Mouse (Mus musculus) heart, embryonic 10.5 days (tissue): ENCODE data around the gene Cacna1g. TPM values are rescaled to one million over a fixed set of nuclear protein-coding genes. Genes with fewer than 3 reads are reported as not detected.

Experiments used
- DNase-seq: peaks from one replicate; pipeline ENCODE4 v3.0.0-alpha.2; 2017; ENCODE audit warnings: low spot score
- H3K27ac ChIP-seq: fragments of 300-500 bp; sonication (generic); 2 replicates; pipeline ENCODE4 v1.5.1; 2016; ENCODE audit warnings: mild to moderate bottlenecking
- H3K27me3 ChIP-seq: fragments of 300-500 bp; sonication (generic); 2 replicates; pipeline ENCODE4 v1.6.1; 2016; ENCODE audit warnings: mild to moderate bottlenecking; ENCODE audit not compliant: poor library complexity, insufficient read depth, severe bottlenecking
- H3K36me3 ChIP-seq: fragments of 300-500 bp; sonication (generic); 2 replicates; pipeline ENCODE4 v1.6.1; 2016; ENCODE audit warnings: mild to moderate bottlenecking, moderate library complexity
- H3K4me1 ChIP-seq: fragments of 300-500 bp; sonication (generic); 2 replicates; pipeline ENCODE4 v1.6.1; 2016; ENCODE audit warnings: mild to moderate bottlenecking
- H3K4me3 ChIP-seq: fragments of 300-500 bp; sonication (generic); 2 replicates; pipeline ENCODE4 v1.5.1; 2016; ENCODE audit warnings: mild to moderate bottlenecking, moderate library complexity
- H3K9me3 ChIP-seq: fragments of 300-500 bp; sonication (generic); 2 replicates; pipeline ENCODE4 v1.6.1; 2016; ENCODE audit warnings: mild to moderate bottlenecking, moderate library complexity
- WGBS: fragments of 180-500 bp; shearing (Covaris S2); methylation state at CpG from one replicate; pipeline ENCODE4 v1.1.7; 2016; 5-methylcytosine and 5-hydroxymethylcytosine counted together
- polyA plus RNA-seq: library from polyadenylated mRNA; unstranded; fragments of >200 nt; fragmentation: Nextera tagmentation; extraction: Ambion mirVana; gene quantifications from 2 replicates; pipeline ENCODE4 v1.2.1, GENCODE M21; 2016

The Cacna1g gene
- polyA plus RNA-seq, 1 experiment from 2014 or later, result 2.4 TPM

DNA sequence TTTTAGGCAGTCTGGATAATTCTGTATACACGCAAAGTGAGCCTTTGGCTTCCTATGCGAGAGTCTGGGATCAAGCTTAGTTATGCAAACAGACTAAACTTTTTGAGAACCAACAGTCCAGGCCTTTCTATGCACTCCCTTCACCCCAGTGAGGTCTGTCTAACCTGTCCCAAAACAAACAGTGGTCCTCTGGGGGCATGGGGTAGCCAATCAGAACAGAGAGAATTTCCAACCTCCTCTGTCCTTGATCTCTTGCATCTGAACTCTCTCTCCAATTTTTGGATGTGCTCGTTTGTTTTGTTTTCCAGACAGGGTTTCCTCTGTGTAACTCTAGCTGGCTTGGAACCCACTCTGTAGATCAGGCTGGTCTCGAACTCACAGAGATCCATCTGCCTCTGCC, 85.0 kb downstream of the Cacna1g start:
- WGBS, result 72% methylated on average over 4 of the region's 4 CpGs
- no peak for DNase-seq
- H3K36me3 ChIP-seq, result no peaks in the 10 kb centered on the region
- no peak overlapping the region for H3K4me3 ChIP-seq
- H3K4me1 ChIP-seq, result peaks cover 26% of the 10 kb centered on the region
- H3K27me3 ChIP-seq, result peaks cover 47% of the 10 kb centered on the region
- no peaks in the 10 kb centered on the region for H3K9me3 ChIP-seq
- no peak overlapping the region for H3K27ac ChIP-seq

DNA sequence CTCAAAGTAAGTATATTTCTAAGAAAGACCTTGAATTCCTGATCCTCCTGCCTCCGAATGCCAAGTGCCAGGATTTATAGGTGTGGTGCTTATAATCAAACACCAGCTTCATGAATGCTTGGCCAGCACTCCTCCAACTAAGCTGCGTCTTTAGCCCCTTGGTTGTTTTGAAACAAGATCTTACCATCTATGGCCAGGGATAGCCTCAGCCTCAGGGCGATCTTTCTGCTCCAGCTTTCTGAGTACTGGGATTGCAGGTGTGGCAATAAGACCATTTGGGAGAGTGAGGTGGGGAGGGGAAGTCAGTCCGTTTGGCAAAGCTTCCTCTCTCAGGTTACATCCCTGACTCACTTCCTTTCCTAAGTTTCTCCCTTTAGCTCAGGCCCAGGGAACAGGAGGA, 86.2 kb downstream of the Cacna1g start:
- peaks cover 22% of the 10 kb centered on the region for H3K4me1 ChIP-seq
- 66% methylated on average over 4 of the region's 4 CpGs for WGBS
- H3K27ac ChIP-seq, result no peak overlapping the region
- H3K27me3 ChIP-seq, result peaks cover 42% of the 10 kb centered on the region
- H3K4me3 ChIP-seq, result no peak overlapping the region
- H3K9me3 ChIP-seq, result no peaks in the 10 kb centered on the region
- DNase-seq, result no peak
- no peaks in the 10 kb centered on the region for H3K36me3 ChIP-seq

DNA sequence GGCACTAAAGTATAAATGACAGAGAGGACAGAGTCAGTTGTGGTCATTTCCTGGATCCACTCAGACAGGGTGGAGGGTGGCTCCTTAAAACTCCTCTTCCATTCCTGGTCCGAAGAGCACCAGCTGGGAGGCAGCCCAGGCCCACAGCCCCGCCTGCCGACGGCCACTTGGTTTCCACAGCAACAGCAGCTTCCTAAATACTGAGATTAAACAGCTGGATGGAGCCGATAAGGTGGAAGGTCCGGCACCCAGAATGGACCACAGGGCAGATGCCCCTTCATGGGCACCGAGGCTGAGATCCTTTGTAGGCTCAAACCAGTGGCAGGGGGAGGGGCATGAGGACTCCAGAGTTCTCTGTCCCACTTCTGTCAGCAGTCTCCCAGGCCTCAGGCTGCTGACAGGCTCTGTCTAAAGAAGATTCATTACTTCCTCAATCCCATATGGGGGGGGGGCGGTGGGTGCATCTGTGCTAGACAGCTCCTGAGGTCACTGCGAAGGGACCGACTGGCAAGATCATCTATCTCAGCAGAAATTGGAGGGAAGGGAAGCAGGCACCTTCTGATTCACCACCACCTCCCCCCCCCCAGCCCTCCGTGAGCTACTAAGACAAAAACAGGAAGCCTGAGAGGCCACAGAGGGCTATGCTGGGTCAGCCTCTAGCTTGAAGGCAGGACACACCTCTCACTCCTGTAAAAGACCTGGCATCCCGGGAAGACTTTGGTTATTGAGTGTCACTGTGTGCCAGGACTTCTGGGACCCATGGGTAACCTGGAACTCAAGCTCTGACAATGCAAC, 87.8 kb downstream of the Cacna1g start:
- Histone ChIP-seq H3K27me3 (peaks cover 40% of the 10 kb centered on the region), H3K27ac (peak overlapping the region; percentile 57), H3K4me1 (peaks cover 16% of the 10 kb centered on the region), H3K9me3 (no peaks in the 10 kb centered on the region), H3K4me3 (peak overlapping the region; percentile 29; the same call in 1 of the 2 replicates), H3K36me3 (no peaks in the 10 kb centered on the region)
- WGBS, result 17% methylated on average over 12 of the region's 12 CpGs
- no peak for DNase-seq

DNA sequence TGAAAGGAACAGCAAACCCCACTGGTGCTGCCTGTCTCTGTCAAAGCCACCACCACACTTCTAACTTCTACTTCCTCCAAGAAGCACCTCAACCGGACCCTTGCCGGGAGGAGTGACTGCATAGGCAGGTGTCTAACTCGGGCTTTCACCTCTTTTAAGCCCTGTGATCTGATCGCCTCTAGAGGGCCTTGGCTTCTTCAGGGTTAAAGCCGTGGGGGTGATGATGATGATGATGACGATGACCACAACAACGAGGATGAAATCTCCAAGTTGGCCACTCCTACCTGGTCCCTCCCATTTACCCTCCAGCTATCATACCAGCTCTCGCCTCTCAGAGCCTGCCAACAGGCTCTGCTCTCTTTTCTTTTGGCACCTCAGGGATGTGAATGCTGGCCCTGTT, 94.3 kb downstream of the Cacna1g start:
- Histone ChIP-seq H3K9me3 (no peaks in the 10 kb centered on the region), H3K36me3 (no peaks in the 10 kb centered on the region), H3K27me3 (peaks cover 41% of the 10 kb centered on the region), H3K4me3 (no peak overlapping the region), H3K4me1 (no peaks in the 10 kb centered on the region), H3K27ac (no peak overlapping the region)
- DNase-seq, result no peak
- WGBS, result 68% methylated on average over 8 of the region's 8 CpGs

DNA sequence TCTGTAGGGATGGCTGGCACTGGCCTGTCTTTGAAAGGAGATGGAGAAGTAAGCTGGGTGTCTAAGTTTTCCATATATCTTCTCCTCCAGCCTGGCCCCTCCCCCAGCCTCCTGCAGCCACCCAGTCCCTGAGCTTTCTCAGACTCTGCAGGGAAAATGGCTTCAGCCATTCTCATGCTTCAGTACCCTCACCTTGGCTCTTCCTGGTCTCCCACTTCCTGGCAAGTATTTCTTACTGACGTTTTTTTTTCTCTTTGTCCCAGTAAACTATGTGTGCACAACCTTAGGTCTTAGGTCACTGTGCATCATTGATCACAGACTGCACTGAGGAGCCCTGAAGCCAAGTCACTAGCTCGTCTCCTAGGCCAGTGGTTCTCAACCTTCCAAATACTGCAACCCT, 94.9 kb downstream of the Cacna1g start:
- Histone ChIP-seq H3K4me3 (no peak overlapping the region), H3K27ac (no peak overlapping the region), H3K36me3 (no peaks in the 10 kb centered on the region), H3K4me1 (no peaks in the 10 kb centered on the region), H3K27me3 (peaks cover 42% of the 10 kb centered on the region), H3K9me3 (no peaks in the 10 kb centered on the region)
- 46% methylated on average over 2 of the region's 2 CpGs for WGBS
- DNase-seq, result no peak

DNA sequence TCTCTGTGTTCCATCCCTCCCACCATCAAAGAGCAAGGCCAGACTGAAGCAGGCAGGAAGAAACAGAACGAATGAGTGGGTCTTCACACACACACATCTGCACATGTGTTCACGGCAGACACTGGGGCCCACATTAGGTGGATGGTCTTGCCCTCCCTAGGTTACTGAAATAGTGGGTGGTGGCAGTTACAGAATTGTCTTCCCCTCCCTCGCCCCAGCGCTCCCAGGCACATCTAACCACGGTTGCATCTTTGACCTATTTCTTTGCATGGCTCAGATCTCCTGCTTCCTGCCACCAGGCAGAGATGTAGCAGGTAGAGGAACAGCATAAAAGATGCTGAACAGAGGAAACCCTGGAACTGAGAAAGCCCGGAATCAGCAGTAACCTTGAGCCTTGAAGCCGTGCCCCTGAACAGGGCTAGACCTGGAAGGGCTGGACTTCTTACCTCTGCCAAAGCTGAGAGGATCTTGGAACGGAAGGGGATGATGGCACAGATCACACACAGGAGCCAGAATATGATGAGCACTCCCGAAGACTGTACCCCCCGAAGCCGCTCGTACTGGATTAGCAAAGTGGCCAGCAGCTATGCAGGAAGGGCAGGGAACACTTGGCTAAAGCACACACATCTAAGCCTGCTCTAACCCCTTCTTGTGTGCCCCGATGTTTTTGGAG, 99.6 kb downstream of the Cacna1g start:
- H3K36me3 ChIP-seq, result no peaks in the 10 kb centered on the region
- no peak for DNase-seq
- no peaks in the 10 kb centered on the region for H3K9me3 ChIP-seq
- no peak overlapping the region for H3K27ac ChIP-seq
- H3K27me3 ChIP-seq, result peaks cover 46% of the 10 kb centered on the region
- H3K4me3 ChIP-seq, result no peak overlapping the region
- peaks cover 20% of the 10 kb centered on the region for H3K4me1 ChIP-seq
- 80% methylated on average over 13 of the region's 13 CpGs for WGBS

DNA sequence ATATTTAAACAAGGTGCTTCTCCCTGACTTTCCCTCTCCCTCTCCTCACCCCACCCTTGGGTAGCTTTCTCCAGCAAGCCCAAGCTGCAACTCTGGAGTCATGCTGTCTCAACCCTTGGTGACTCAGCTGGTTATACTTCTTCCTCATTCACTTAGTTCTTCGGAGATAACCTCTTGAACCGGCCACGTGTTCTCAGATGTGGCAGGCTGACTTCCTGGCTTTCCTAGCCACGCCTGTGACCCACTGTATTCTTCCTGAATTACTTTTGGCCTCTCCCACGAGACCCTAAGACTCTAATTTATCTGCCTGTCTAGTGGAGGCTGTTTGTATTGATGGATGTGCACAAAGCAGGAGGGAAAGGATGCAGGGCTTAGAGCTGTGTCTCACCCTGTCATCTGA, 103.2 kb downstream of the Cacna1g start:
- Histone ChIP-seq H3K4me3 (no peak overlapping the region), H3K36me3 (no peaks in the 10 kb centered on the region), H3K4me1 (peaks cover 20% of the 10 kb centered on the region), H3K27me3 (peaks cover 54% of the 10 kb centered on the region), H3K9me3 (no peaks in the 10 kb centered on the region), H3K27ac (no peak overlapping the region)
- 15% methylated on average over 5 of the region's 5 CpGs for WGBS
- DNase-seq, result no peak

DNA sequence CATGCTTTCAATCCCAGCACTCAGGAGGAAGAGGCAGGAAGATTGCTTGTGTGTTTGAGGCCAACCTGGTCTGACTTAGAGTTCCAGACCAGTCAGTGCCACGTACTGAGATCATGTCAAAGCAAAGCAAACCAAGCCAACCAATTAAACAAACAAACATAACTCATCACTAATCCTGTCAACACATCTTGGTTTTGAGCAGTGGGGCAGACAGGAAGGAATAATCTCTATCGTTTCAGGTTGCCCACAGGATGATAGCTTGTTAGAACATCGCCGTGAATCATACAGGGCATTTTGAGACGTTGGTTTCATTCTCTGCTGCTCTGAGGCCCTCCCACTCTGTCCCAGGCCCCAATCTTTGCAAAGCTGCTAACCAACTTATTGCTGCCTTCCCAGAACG, 104.0 kb downstream of the Cacna1g start:
- DNase-seq, result no peak
- H3K4me1 ChIP-seq, result peaks cover 20% of the 10 kb centered on the region
- no peak overlapping the region for H3K4me3 ChIP-seq
- no peaks in the 10 kb centered on the region for H3K36me3 ChIP-seq
- H3K27me3 ChIP-seq, result peaks cover 48% of the 10 kb centered on the region
- H3K9me3 ChIP-seq, result no peaks in the 10 kb centered on the region
- no peak overlapping the region for H3K27ac ChIP-seq
- WGBS, result 73% methylated on average over 6 of the region's 6 CpGs

DNA sequence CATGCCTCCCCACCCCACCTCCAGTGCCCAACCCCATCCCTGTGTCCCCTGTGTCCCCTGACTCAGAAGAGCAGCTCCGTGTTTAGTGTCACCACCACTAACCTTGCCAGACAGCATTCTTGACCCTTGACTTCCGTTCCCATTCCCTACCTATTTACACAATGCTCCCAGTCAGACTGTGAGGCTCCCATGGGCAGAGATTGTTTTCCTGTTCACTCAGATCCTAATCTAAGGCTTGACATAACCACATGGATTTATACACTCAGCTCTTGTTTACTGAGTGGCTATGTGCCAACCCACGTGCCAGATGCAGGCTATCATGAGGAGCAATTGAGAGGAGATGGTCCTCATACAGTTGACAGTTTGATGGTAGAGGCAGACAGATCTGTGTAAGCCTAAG, 108.7 kb downstream of the Cacna1g start:
- no peaks in the 10 kb centered on the region for H3K36me3 ChIP-seq
- H3K27me3 ChIP-seq, result peaks cover 29% of the 10 kb centered on the region
- no peak overlapping the region for H3K27ac ChIP-seq
- H3K4me3 ChIP-seq, result no peak overlapping the region
- H3K4me1 ChIP-seq, result peaks cover 7% of the 10 kb centered on the region
- WGBS, result 77% methylated on average over 3 of the region's 3 CpGs
- no peaks in the 10 kb centered on the region for H3K9me3 ChIP-seq
- DNase-seq, result no peak

DNA sequence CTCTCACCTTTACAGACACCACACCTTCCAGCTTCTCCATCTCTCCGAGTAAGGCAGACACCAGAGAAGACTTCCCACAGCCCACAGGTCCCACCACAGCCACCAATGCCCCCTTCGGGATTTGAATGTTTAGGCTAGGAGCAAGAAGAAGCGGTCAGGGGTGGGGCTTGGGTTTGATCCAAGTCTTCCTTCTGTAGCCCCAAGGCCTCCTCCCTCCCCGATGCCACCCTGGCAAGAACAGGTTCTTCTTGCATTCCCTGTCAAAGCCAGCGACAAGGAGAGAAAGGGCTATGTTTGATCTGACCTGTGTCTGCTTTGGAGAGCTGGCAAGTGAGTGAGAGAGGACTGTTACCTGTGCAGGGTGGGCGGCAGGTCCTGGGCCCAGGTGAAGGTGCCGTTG, 110.3 kb downstream of the Cacna1g start:
- no peak overlapping the region for H3K4me3 ChIP-seq
- peaks cover 30% of the 10 kb centered on the region for H3K27me3 ChIP-seq
- H3K4me1 ChIP-seq, result peaks cover 10% of the 10 kb centered on the region
- no peaks in the 10 kb centered on the region for H3K9me3 ChIP-seq
- 80% methylated on average over 7 of the region's 7 CpGs for WGBS
- no peaks in the 10 kb centered on the region for H3K36me3 ChIP-seq
- H3K27ac ChIP-seq, result no peak overlapping the region
- DNase-seq, result no peak

DNA sequence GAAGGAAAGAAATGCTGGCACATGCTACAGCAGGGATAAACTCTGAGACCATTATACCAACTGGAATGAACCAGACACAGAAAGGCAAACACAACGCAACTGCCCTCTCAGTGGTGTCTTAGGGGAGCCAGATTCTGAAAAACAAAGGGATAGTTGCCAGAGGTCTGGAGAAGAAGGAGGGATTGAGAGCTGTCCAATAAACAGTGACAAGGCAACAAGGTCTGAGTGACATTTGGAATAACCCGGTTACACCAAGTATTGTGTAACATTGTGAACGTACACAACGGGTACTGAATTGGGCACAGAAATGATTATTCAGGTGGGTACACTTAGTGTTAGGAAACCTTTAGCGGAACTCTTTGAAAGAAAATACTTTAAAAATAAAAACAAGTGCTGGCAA, 111.9 kb downstream of the Cacna1g start:
- 89% methylated on average over 5 of the region's 5 CpGs for WGBS
- no peak for DNase-seq
- Histone ChIP-seq H3K4me3 (no peak overlapping the region), H3K36me3 (no peaks in the 10 kb centered on the region), H3K27ac (no peak overlapping the region), H3K9me3 (no peaks in the 10 kb centered on the region), H3K27me3 (peaks cover 27% of the 10 kb centered on the region), H3K4me1 (peaks cover 10% of the 10 kb centered on the region)

DNA sequence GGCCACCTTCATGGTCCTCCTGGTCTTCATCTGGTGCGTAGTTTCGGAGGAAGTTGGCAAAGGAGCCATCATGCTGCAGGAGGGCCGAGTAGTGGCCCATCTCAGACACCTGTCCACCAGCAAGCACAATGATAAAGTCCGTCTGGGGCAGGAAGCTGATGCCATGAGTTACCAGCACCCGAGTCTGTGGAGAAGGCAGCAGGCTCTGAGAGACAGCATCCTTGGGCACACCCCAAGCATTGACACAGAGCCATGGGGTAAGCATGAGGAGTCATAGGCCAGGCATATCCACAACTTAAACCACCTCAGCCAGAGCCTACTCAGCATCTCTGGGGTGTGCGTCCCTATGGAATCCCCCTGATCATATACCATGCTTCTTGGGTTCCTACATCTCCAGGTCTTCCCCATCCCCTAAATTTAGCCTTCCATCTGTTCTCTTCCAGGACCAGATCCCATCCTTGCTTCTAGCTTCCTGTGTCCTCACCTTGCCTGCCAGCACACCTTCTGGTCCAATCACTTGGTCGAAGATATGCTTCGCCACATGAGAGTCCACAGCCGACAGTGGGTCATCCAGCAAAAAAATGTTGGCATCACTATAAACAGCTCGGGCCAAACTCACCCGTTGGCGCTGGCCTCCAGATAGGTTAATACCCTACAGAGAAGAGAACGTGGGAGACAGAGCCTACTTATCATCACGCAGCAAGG, 112.7 kb downstream of the Cacna1g start:
- Histone ChIP-seq H3K4me3 (no peak overlapping the region), H3K4me1 (peaks cover 14% of the 10 kb centered on the region), H3K27me3 (peaks cover 33% of the 10 kb centered on the region), H3K9me3 (no peaks in the 10 kb centered on the region), H3K36me3 (no peaks in the 10 kb centered on the region), H3K27ac (no peak overlapping the region)
- WGBS, result 89% methylated on average over 14 of the region's 14 CpGs
- DNase-seq, result no peak

DNA sequence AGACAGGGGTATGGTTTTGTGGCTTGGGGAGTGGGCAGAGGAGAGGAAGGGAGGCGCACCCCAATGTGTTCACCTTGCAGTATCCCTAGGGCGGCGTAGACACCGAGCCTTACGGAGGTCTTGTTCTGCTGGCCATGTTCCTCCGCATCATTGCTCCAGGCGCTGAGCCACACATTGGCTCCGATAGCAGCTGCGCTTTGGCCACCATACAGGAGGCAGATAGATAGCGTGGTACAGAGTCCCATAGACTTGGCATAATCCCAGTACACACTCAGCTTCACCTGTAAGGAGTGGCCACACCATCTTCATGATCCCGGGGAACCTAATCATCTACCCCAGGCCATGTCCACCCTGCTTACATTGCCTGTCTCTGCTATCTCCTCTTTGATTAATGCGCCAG, 114.8 kb downstream of the Cacna1g start:
- no peak for DNase-seq

More for the DNA sequence above, 114.8 kb downstream of the Cacna1g start:
- H3K9me3 ChIP-seq, result no peaks in the 10 kb centered on the region
- no peak overlapping the region for H3K27ac ChIP-seq
- no peaks in the 10 kb centered on the region for H3K36me3 ChIP-seq
- 90% methylated on average over 12 of the region's 12 CpGs for WGBS
- H3K4me1 ChIP-seq, result peaks cover 14% of the 10 kb centered on the region
- H3K4me3 ChIP-seq, result no peak overlapping the region
- peaks cover 36% of the 10 kb centered on the region for H3K27me3 ChIP-seq
